Mouse (Mus musculus) cerebellum, adult 8-10 months (tissue): Measurements from ENCODE around the gene Xpo6.

ENCODE experiments used
- DNase-seq: peaks from one replicate; pipeline ENCODE4 v3.0.0; 2022

The Xpo6 gene

DNA sequence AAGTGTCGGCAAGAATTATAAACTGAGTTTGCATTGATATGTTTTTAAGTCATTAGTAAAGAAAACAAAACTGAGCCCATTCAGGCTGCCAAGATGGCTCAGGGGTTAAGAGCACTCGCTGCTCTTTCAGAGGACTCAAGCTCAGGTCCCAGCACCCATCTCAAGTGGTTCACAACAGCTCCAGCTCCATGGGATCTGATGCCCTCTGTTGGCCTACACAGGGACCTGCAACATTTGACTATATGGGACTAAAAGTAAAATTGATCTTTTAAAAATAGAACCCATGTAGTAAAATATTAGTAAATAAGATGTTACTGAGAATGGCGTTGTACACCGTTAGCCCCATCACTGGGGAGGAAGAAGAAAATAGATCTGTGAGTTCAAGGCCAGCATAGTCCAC lies 130.0 kb downstream of the Xpo6 start:
- DNase-seq: no peak

- peak; percentile 50 for DNase-seq
Observed at GRCm38 (mm10) chr7:126066777-126067176, 133.5 kb downstream of the Xpo6 start.

- no peak for DNase-seq
Observed at GRCm38 (mm10) chr7:126065243-126065876, 134.9 kb downstream of the Xpo6 start.

- no peak for DNase-seq
Observed at GRCm38 (mm10) chr7:126062228-126062627, 138.1 kb downstream of the Xpo6 start.

GRCm38 (mm10) chr7:126058918-126059317 lies 141.4 kb downstream of the Xpo6 start:
- DNase-seq: no peak

GRCm38 (mm10) chr7:126057332-126057914 lies 142.9 kb downstream of the Xpo6 start:
- DNase-seq: no peak

DNA sequence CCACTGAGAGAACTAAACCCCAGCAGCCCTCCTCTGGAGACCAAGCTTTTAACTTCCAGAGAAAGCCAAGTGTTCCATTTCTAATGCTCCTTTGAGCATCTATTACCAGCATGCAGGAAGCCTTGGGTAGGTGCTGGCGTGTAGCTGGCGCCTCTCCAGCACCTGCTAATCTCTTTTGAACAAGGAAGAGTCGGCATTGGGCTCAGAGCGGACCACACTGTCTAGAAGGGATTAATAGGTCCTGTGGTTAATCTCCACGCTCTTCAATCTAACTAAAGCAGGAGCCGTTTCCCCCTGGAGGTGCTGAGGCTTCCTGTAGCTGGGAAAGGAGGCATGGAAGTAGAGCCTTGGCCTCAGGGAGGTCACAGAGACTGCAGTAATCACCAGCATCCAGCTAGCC lies 145.7 kb downstream of the Xpo6 start:
- DNase-seq: no peak

DNA sequence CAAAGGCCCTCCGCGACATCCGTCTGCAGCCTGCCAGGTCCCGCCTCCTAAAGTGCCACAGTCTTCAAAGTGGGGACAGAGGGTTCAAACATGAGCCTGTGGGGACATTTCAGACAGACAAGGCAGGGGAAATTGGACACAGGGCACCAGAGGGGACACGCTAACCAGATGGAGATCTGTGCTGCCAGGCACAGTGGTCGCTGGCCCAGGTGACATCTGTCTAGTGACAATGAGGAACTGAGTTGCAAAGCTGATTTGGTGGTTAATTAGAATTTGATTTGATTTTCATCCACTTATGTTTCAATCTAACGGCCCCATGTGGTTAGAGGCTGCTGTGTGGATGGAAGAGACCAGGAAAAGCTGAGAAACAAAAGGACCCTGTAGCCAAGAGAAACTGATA lies 146.7 kb downstream of the Xpo6 start:
- DNase-seq: no peak

GRCm38 (mm10) chr7:126051910-126052309 lies 148.4 kb downstream of the Xpo6 start:
- DNase-seq: no peak
